Mouse (Mus musculus) olfactory bulb, adult 2 months (tissue): ENCODE data around the gene Mettl17.

Experiments used
- CTCF ChIP-seq: fragments of 200-500 bp; IDR thresholded peaks from 2 replicates; pipeline ENCODE4 v1.5.1; 2012; ENCODE audit warnings: low read depth, mild to moderate bottlenecking, low read length, moderate library complexity; ENCODE audit not compliant: insufficient read depth
- POLR2A ChIP-seq: fragments of 200-500 bp; IDR thresholded peaks from 2 replicates; pipeline ENCODE4 v1.6.1; 2012; ENCODE audit warnings: mild to moderate bottlenecking, low read depth, low read length, moderate library complexity; ENCODE audit not compliant: insufficient read depth

DNA sequence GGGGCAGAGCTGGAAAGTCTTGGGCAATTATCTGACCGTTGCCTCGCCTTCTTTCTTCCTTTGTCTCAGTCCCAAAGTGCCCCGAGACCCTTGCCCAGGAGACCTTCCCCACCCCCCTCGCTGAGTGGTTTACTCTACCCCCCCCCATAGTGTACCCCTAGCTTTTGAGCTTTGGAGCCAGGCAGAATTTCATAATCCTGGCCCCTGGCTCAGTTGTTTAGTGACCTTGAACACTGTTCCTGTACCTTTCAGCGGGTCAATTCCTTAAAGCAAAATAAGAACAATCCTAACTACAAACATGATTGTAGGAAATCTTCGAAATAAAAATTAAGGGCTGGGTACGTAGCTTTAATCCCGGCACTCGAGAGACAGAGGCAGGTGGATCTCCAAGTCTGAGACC, 56.9 kb downstream of the Mettl17 start:
- TF ChIP-seq POLR2A (no peak), CTCF (no peak)
